Mouse (Mus musculus) left cerebral cortex, postnatal 4 days (tissue): ENCODE measurements around the gene Creb5. TPM values are rescaled to one million over a fixed set of nuclear protein-coding genes. Genes with fewer than 3 reads are reported as not detected.
"Not testable (repeated sequence)": the region's sequence is repeated elsewhere in the genome, so short reads cannot be mapped to it uniquely, and the experiment has no call there.

Experiments used
- DNase-seq: peaks from one replicate; pipeline ENCODE4 v3.0.0-alpha.2; 2022
- intact Hi-C: fragments of 180-260 bp; cut with DNase I; formaldehyde crosslinking; loops from one replicate; pipeline ENCODE4 v1.15.1; 2025
- total RNA-seq, 2 experiments: library from RNA; stranded (reverse); gene quantifications; 2 replicates each; pipeline ENCODE4 v1.2.3; 2021

Creb5 gene
- total RNA-seq, 2 experiments from 2014 or later: 4.2 to 5.4 TPM

DNA sequence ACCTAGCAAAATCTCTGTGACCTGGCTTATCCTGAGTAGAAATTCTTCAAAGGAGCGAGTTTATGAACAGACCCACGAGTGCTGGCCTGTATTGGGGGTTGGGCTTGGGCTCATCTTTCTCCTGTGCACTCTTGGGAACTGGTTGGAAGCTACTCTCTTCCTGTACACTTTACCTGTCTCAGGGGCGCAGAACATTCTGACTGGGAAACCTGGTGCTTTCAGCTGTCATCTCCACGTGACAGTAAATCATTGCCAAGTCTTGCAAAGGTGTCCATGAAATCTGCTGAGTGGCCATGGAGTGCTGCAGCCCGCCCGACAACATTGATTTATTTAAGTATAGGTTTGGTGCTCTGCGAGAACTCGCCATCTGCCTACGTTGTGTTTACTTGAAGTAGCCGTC, 27.1 kb downstream of the Creb5 start:
- intact Hi-C loops: no loop called here
- DNase-seq: no peak

DNA sequence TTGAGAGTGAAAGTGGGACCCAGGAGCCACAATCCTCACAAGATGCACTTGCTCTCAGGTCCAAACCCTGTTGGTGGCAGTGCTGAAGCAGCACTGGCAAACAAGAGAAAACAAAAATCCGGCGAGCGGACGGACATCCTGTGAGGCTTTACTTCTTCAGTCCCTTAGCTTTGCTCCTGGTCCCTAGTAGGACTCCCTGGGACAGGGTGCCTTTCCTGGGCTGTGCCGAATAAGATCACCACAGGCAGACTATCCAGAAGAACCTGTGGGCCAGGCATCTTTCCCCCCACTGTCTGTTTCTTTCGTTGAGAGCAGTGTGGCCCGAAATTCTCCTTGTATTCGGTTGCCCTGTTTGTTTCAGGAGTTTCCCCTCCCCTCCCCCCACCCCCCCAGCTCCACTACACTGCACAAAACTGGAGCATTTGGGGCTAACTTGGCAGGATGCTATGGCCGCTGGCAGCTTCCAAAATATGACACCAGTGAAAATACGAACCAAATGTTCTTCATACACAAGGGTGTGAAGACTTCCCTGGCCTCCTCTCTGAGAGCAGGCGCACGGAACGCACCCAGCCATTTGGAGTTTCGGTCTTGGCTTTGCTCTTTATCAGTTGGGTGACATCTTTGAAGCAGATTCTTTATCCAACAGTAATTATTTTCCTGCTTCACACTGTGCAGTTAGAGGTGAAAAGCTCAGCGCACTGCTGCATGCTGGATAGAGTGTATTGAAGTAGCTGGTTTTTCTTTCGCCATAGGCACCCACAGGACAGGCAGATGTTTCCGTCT, 32.7 kb downstream of the Creb5 start:
- intact Hi-C loops: no loop called here

DNA sequence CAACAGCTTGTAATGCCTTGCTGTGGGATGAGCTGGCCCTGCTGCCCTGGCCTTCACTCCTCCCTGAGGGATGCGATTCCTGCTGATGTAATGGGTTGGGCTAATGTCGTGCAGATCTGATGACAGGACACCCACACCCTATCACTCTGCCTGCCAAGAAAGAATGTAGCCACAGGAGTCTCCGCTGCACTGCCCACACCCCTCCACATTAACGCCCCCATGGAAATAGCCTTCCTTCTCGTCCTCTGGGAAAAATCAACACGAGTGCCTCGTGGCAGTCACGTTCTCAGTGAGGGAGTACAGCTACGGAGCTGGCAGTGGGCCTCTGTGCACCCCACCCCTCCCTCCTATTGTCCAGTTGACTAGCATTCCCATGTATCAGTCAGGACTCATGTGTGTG, 50.3 kb downstream of the Creb5 start:
- DNase-seq: no peak

More for the DNA sequence above, 32.7 kb downstream of the Creb5 start:
- DNase-seq: peak; percentile 41

DNA sequence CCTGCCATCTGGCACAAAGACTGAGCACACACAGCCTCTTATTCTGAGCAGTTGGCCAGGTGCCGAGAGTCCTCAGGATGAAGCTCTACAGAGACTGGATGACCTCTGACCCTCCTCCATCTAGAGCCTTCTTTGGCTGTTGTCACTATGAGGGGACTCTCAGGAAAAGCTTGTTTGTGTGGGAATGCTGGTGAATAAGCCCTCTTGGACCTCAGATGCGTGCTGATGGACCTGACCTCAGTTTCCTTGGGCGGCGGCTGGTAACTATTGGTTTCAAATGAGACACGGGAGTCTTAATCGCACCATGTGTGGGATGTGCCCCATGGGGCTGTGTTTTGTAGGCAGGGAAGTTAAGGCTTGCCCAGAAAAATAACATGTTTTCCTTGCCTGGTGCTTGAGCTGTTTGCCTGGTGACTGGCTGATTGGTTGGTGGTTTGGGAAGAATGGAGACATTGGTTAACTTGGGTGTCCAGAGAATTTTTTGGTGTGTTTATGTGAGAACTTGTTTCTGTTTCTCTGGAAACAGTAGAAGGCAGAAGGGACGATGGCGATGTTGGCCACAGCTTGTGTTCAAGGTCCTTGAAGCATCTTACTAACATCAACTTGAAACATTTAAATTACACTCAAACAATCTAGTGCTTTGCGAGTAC, 65.4 kb downstream of the Creb5 start:
- DNase-seq: peak; percentile 5
- intact Hi-C loops: no loop called here

More for the DNA sequence above, 50.3 kb downstream of the Creb5 start:
- intact Hi-C loops: no loop called here

DNA sequence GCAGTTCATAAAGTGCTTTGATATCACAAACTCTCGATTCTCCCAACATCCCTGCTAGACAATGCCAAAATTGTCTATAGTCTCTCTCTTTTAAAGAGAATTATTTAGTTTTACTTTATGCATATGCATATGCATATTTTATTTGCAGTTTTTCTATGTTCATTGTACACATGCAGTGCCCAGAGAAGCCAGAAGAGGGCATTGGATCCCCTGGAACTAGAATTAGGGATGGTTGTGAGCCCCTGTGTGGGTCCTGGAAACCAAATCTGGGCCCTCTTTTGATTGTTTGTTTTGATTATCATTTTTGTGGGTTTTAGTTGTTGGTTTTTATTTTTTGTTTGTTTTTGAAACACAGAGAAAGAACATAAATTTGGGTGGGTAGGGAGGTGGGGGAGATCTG, 69.3 kb downstream of the Creb5 start:
- no peak for DNase-seq
- intact Hi-C loops: no loop called here

DNA sequence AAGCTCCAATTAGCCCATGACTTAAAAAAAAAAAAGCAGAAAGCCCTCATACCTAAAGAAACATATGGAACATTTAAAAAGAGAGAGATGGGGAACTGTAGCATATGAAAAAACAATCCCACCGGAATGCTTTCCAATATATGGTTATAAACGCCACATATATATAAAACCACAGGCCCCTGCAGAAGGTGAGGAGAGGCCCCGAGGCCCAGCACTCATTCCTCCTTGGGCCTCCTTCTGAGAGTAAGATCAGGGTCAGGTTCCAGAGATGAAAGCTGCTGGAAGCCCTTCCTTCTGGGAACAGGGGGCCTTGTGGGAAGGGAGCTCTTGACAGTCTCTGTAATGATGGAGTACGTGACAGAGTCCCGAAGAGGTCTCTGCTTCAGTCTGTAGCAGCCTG, 76.5 kb downstream of the Creb5 start:
- DNase-seq: no peak
- intact Hi-C loops: no loop called here

DNA sequence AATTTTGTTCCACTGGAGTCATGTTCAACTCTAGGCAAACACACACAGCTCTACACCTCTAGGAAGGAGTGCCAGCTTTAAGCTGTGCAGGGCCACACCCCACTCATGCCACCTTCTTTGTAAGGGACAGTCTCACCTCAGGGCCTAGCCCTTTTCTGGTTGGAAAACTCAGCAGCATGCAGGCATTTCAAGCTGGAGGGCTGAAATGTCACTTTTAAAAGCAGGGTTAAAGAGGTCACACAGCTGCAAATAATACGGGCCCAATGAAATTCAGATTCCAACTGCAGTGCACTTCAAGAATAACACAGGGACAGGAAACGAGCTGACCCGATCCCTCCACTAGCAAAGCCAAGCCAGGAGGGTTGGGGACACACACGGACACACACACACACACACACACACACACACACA, 76.9 kb downstream of the Creb5 start:
- DNase-seq: no peak
- intact Hi-C loops: no loop called here

DNA sequence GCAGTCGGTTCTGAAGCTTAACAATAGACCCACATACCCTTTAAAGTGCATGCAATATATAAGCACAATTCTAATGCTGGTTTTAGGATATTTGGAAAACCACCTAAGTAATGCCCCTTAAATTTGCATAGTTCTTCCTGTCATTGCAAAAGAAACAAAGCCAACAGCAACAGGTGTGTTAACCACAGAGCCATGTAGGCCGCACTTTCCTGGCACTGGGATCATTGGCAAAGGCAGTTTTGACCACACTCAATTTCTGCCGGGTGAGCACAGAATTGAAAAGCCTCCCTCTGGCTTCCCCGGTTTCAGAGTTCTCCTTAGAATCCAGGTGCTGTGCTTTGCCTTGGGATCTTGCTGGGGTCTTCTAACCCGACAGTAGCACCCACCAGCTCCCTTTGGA, 82.1 kb downstream of the Creb5 start:
- DNase-seq: no peak
- intact Hi-C loops: no loop called here

DNA sequence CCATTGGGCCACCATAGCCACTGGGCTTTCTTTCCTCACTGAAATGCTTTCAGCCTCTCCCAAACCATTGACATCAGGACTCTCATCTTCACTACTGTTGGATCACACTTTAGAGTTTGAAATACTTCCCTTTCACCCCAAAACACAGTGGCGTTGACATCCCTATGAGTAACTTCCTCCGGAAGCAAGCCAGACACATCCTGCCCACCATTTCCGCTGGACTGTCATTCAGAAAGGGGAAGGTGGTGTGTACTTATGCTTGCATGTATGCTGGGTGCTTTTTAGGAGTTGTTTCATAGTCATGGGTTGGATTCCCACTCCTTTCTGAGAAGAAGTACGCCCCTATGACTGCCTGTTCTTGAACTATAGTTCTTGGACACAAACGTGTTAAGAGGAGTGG, 82.9 kb downstream of the Creb5 start:
- intact Hi-C loops: no loop called here

DNA sequence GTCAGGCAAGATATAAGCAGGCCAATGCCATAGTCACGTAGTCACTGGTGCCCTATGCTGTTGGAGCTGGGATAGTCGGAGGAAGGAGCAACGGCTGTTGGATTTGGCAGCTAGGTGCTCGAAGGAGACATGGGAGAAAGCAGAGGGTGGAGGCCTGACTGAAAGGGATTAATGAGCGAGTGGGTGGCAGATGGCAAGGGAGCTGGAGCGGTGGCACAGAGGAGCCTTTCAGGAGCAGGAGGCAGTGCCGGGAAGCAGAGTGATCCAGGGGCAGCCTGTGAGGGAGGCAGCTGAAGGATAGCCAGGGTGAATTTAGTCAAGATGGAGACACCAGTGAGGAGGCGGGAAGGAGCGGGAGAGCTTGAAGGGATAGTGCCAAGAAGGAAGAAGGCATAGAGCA, 84.9 kb downstream of the Creb5 start:
- intact Hi-C loops: no loop called here
- DNase-seq: peak; percentile 80

More for the DNA sequence above, 82.9 kb downstream of the Creb5 start:
- no peak for DNase-seq

DNA sequence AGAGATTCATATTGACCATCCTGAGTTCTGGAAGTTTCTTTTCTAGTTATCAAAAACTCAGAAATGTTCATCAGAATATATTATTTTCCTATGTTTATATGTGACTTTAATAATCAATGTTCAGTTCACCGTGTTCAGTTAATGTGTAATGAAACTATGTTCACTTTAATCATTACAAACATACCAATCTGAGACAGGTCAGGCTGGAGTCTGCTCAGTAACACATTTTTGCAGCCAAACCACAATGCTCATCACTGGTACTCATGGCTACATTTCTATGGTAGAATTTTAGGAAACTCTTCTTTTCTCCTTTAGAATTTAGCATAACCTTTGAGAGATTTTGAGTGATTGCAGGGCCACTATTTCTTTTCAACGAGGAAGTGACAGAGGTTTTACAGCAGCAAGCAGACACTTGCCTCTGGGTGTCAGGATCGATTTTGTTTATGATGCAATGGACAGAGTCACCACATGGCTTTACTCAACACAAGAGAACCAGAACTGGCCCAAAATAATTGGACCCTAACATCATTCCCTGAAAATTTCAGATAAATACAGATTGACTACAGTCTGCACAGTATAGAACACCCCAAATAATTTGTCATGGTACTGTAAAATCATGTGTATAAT, 87.4 kb downstream of the Creb5 start:
- intact Hi-C loops: no loop called here
- DNase-seq: no peak

DNA sequence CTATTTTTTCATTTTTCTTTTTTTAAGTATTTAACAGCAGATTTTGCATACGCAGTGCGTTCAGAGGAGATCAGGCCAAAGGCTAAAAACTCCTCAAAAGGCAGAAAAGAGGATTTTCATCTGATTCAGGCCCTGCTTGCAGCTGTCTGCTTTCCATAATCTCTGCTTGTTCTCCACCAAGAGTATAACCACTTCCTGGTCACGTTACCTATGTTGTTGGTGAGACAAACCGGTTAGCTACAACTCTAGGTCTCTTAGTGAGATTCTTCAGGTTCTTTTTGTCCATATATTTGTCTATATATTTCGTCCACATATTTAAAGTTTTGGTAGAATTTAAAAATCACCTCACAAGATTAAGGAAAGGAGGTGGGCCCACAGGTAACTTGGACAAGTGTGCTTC, 102.2 kb downstream of the Creb5 start:
- intact Hi-C loops: no loop called here

DNA sequence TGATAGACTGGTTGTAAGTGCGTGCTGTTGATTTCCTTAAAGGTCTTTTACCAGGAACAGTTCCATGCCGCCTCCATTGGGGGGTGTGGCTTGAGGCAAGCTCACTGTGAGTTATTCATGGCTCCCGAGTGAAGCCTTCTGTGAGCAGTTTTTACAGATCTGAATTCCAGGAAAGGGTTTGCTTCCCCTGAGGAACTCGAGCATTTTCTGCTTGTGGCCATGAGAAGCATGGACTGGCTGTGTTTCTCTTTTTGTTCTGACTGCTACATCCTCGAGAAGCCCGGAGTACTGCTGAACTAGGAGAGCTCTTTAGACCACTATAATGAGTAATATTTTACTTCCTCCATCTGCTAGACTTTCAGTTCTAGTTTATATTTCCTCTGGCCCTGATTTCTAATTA, 103.3 kb downstream of the Creb5 start:
- intact Hi-C loops: no loop called here
- no peak for DNase-seq

More for the DNA sequence above, 102.2 kb downstream of the Creb5 start:
- no peak for DNase-seq

DNA sequence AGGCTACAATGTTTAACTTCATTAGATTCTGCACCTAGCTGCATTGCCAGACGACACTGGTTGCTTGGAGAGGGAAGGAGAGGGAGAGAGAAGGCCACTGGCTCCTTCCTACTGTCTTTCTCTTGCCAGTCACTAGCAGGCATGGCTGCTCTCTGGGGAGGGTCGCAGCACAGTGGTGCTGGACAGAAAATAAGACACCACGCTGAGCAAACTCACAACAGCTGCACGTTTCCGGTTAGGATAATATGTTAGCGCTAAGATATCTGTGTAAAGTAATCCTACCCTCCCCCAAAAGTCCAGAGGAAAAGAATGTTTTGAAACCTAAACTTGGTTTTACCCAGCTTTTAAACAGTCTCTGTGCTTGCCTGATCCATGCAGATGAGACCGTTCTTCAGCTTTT, 107.0 kb downstream of the Creb5 start:
- intact Hi-C loops: no loop called here

DNA sequence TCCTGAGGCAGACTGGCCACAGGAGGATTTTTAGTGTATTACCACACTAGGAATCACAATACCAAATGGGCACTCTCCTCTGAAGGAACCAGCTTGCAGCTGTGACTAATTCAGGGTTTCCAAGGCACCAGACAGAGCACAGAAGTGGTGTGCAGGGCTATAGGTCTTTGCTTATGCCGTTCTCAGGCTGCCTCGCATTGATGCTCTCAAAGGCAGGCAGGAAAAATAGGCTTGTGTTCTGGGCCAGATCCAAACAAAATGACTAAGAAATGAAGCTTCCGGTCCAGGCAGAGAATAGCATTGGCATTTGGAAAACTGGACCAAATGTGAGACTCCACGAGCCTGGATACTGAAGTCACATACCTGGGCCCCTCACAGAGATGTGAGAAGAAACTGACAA, 108.1 kb downstream of the Creb5 start:
- intact Hi-C loops: no loop called here
- no peak for DNase-seq

More for the DNA sequence above, 107.0 kb downstream of the Creb5 start:
- DNase-seq: no peak

DNA sequence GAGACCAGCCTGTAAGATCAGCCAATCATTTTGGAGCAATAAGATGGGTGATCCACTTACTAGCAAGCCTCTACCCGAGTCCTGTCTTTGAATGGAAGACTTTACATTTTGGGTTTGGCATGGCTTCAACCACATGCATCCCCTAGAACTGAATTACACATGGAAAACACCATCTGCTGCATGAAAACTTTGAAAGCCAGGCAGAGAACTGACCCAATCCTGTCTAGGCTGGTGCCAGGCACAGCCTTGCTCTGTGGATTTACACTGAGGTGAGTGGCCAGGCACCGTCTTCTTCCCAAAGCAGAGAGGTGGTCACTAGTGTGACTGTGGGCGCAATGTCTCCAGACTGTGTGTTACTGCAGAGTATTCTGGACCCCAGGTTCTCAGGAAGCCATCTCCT, 109.4 kb downstream of the Creb5 start:
- DNase-seq: no peak
- intact Hi-C loops: no loop called here

DNA sequence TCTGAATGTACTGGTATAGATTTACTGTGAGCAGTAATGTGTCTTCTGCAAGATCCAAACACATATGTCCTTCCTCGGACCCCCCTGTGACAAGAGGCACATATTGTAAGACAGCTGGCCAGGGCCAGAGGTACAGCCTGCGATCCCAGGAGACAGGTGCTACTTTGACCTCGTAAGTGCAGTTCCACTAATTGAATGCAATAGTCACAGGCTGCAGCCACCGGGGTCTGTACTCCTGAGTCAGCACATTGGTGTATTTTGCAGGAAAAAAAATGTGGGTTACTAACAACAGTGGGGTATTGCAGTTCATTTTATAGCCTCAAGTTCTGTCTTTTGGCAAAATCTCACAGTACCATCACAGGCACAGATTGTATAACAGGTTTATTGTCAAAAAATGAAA, 110.7 kb downstream of the Creb5 start:
- DNase-seq: no peak
- intact Hi-C loops: no loop called here

DNA sequence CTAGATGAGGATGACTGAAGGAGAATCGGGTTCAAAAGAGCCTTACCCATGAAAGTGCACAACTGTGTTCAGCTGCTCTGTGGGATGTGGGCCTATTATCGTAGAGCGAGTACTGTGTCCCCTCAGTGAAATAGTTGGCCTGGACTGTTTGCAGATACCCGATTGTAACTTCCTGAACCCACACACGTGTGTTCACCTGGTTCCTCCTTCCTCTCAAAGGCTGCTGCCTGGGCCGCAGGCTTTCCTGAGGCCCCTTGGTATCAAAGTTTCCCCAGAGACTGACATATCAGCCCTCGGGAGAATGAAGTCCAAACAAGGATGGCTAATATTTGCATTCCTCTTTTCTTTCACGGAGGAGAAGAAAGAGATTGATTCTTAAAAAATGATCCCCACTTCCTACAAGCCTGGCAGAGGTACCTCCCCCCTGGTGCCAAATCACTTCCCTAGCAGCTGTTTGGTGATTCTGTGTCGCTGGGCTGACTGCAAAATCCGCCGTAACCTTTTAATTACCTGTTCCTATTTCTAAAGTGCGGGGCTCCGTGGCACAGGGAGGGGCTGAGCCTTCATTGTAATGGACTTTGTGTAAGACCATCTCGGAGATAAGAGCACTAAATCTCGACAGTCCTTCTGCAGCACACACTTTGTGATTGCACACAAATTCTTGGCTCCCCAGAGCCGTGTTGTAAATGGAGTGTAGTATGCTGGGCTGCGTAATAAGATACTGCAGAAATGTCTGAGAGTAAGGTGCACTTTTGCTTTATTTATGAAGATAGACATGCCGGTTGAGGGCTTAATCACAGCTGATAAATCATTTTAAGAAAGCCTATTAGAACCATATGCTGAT, 111.4 kb downstream of the Creb5 start:
- intact Hi-C loops: no loop called here
- no peak for DNase-seq

DNA sequence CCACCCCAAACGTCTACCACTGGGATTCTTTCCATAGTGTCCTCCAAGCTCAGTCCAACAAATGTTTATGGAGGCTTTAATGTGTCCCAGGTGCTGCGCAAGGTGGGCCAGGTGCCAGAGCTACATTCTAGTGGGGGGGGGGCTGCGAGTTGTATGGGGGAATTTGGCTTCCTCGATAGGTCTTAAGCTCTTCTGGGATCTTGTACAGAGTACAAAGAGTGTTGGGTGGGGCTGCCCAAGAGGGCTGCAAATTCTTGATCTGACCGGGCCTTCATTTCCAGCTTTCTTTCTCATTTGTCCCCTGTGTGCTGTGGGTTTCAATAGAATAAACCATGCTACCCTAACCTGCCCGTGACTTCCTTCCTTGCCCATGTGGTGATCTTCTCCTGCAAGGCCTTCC, 114.3 kb downstream of the Creb5 start:
- intact Hi-C loops: no loop called here
- no peak for DNase-seq

DNA sequence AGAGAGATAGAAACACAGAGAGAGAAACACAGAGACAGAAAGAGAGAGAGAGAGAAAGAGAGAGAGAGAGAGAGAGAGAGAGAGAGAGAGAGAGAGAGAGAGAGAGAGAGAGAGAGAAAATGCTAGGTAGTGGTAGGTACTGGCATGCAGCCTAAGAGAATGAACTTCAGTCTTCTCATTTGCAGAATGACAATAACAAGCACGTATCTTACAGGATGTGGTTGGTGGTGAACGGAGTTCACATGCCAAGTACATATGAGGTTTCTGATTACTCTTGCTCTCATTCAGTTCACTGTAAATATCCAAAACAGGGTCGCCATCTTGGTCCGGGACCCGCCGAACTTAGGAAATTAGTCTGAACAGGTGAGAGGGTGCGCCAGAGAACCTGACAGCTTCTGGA, 115.5 kb downstream of the Creb5 start:
- intact Hi-C loops: not testable (repeated sequence)

DNA sequence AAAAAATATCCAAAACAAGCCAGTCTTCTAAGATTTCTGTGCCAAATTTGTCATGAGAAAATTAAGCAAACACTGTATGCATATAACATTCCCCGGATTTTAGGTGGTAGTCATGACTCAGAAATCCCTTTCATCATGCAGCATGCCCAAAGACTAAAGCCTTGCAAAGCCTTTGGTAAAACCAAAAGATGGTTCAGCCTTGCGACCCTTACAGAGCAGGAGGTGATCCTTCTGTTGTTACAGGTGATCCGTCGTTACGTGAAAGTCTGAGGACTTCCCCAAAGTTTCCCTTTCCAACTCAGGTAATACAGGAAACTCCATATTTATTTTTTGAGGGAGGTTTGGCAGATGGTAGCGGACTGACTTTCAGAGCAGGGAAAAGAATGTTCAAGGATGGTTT, 122.1 kb downstream of the Creb5 start:
- DNase-seq: no peak
- intact Hi-C loops: no loop called here

More for the DNA sequence above, 115.5 kb downstream of the Creb5 start:
- not testable (repeated sequence) for DNase-seq
